Mouse (Mus musculus): ENCODE measurements at regions not wholly inside any gene's neighbourhood (a gene's known extent, or its start where the extent isn't known, plus 50 kb on each side); places are given as distances from the start of the nearest gene placed in this dataset.

- Histone ChIP-seq H3K4me1 (replicated peaks; ENCODE audit: low read depth, low read length) (no peaks in the 10 kb centered on the region), H3K4me3 (replicated peaks; ENCODE audit: low read length) (no peak overlapping the region), H3K27me3 (ENCODE audit: insufficient read depth, low read length) (no peaks in the 10 kb centered on the region), H3K9me3 (ENCODE audit: low read length) (0 out of 2 replicates have a peak, but pooled peaks cover 4% of the 10 kb centered on the region), H3K36me3 (ENCODE audit: insufficient read depth, low read length) (no peaks in the 10 kb centered on the region)
- TF ChIP-seq CTCF (conservative IDR thresholded peaks at IDR 0.05; ENCODE audit: low read length) (no peak), POU5F1 (IDR thresholded peaks at IDR 0.05; ENCODE audit: borderline replicate concordance, low read length) (no peak), NANOG (IDR thresholded peaks at IDR 0.05; ENCODE audit: borderline replicate concordance, low read length) (no peak)
Observed at GRCm38 (mm10) chr2:61361394-61361793, 217.0 kb upstream of the Tank start.

- Histone ChIP-seq H3K27me3 (ENCODE audit: insufficient read depth, low read length) (no peaks in the 10 kb centered on the region), H3K4me3 (replicated peaks; ENCODE audit: low read length) (no peak overlapping the region), H3K36me3 (ENCODE audit: insufficient read depth, low read length) (no peaks in the 10 kb centered on the region), H3K9me3 (ENCODE audit: low read length) (0 out of 2 replicates have a peak, but pooled peaks cover 4% of the 10 kb centered on the region), H3K4me1 (replicated peaks; ENCODE audit: low read depth, low read length) (no peaks in the 10 kb centered on the region)
- TF ChIP-seq NANOG (IDR thresholded peaks at IDR 0.05; ENCODE audit: borderline replicate concordance, low read length) (no peak), CTCF (conservative IDR thresholded peaks at IDR 0.05; ENCODE audit: low read length) (no peak), POU5F1 (IDR thresholded peaks at IDR 0.05; ENCODE audit: borderline replicate concordance, low read length) (no peak)
Observed at GRCm38 (mm10) chr2:61354104-61354503, 224.3 kb upstream of the Tank start.

DNA sequence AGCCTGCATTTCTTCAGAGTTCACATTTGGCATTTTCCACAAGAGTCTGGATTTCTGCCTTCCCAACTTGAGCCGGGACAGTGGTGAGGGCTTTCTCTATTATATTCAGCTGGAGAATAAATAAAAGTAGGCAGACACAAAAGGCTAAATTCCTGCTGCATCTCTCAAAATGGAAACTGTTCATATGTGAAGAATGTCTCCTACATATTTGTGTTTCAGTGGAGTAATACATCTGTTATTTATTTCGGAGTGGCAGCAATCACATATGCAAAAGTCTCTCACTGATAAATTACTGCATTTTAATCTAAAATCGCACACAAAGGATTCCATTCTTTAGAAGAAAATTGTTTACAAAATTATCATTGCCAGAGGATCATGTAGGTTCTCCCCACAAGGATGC is 230.9 kb upstream of the Tank start:
- no peak overlapping the region for H3K4me3 ChIP-seq (replicated peaks; ENCODE audit: low read length)
- H3K9me3 ChIP-seq (ENCODE audit: low read length) = no peaks in the 10 kb centered on the region
- H3K36me3 ChIP-seq (ENCODE audit: insufficient read depth, low read length) = no peaks in the 10 kb centered on the region
- TF ChIP-seq CTCF (conservative IDR thresholded peaks at IDR 0.05; ENCODE audit: low read length) (no peak), POU5F1 (IDR thresholded peaks at IDR 0.05; ENCODE audit: borderline replicate concordance, low read length) (no peak), NANOG (IDR thresholded peaks at IDR 0.05; ENCODE audit: borderline replicate concordance, low read length) (no peak)
- H3K27me3 ChIP-seq (ENCODE audit: insufficient read depth, low read length) = no peaks in the 10 kb centered on the region
- peaks cover 4% of the 10 kb centered on the region; the same call in 1 of the 2 replicates for H3K4me1 ChIP-seq (replicated peaks; ENCODE audit: low read depth, low read length)

DNA sequence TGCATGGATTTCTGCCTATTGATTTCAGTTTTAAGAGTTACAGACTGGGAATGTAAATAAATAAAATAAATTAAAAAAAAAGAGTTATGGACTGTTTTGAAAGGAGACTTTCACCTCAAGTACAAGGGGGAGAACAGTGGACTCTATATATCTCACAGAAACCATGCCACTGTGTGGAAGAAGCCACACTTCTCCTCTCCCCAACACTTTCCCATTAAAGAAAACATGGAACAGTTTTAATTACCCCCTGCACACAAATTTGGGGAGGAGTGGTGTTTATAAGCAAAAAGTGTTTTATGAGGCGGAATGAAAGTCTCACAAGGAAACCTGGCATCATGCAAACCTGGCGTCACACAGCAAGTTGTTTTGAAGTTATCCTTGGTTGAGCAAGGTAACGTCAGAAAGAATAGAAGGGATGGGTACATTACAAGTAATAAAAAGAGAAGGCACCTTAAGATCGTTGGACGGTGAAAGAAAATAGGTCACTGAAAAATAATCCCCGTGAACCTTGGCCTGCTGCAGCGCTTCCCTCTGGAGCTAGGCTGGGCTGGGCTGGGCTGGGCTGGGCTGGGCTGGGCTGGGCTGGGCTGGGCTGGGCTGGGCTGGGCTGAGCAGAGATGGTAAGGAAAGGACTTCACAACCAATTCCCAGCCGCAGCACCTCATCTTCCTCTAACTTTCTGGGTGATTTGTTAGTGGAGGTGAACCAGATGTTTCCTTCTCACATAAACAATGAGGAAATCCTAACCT is 232.2 kb upstream of the Tank start:
- no peaks in the 10 kb centered on the region for H3K27me3 ChIP-seq (ENCODE audit: insufficient read depth, low read length)
- no peaks in the 10 kb centered on the region for H3K36me3 ChIP-seq (ENCODE audit: insufficient read depth, low read length)
- peaks cover 14% of the 10 kb centered on the region for H3K4me1 ChIP-seq (replicated peaks; ENCODE audit: low read depth, low read length)
- no peak overlapping the region for H3K4me3 ChIP-seq (replicated peaks; ENCODE audit: low read length)
- no peaks in the 10 kb centered on the region for H3K9me3 ChIP-seq (ENCODE audit: low read length)
- no peak for TF ChIP-seq POU5F1 (IDR thresholded peaks at IDR 0.05; ENCODE audit: borderline replicate concordance, low read length)
- no peak for TF ChIP-seq NANOG (IDR thresholded peaks at IDR 0.05; ENCODE audit: borderline replicate concordance, low read length)
- TF ChIP-seq CTCF (conservative IDR thresholded peaks at IDR 0.05; ENCODE audit: low read length) = no peak

GRCm38 (mm10) chr2:61345311-61345710 is 233.1 kb upstream of the Tank start:
- Histone ChIP-seq H3K27me3 (ENCODE audit: insufficient read depth, low read length) (no peaks in the 10 kb centered on the region), H3K9me3 (ENCODE audit: low read length) (no peaks in the 10 kb centered on the region), H3K4me3 (replicated peaks; ENCODE audit: low read length) (no peak overlapping the region), H3K36me3 (ENCODE audit: insufficient read depth, low read length) (no peaks in the 10 kb centered on the region), H3K4me1 (replicated peaks; ENCODE audit: low read depth, low read length) (peaks cover 17% of the 10 kb centered on the region)
- TF ChIP-seq CTCF (conservative IDR thresholded peaks at IDR 0.05; ENCODE audit: low read length) (no peak), NANOG (IDR thresholded peaks at IDR 0.05; ENCODE audit: borderline replicate concordance, low read length) (no peak), POU5F1 (IDR thresholded peaks at IDR 0.05; ENCODE audit: borderline replicate concordance, low read length) (no peak)

DNA sequence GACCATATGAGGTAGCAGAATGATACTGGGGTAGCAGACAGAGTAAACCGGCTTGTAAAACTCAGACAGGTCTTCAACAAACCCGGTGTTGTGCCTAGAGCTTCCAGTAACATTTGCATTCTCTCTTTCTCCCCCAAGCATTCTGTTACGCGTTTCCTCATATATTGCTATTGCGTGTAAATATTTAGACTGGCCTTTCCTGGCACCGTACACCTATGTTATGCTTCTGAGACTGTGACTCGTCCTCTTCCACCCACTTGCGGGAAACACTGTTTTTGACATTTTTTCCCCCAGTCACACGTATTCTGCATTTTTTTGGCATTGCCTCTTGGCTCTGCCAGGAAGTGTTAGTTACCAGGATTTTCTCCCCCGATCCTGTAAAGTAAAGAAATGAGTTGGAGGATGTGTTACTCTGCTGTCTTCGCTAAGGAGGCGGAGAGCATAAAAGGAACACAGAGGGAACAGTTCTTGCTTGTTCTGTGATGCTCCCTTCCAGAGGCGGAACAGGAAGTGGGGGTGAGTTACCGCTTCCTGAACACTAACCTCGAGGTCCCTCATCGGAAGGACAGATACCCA is 233.7 kb upstream of the Tank start:
- H3K9me3 ChIP-seq (ENCODE audit: low read length) = no peaks in the 10 kb centered on the region
- no peak for TF ChIP-seq POU5F1 (IDR thresholded peaks at IDR 0.05; ENCODE audit: borderline replicate concordance, low read length)
- TF ChIP-seq NANOG (IDR thresholded peaks at IDR 0.05; ENCODE audit: borderline replicate concordance, low read length) = no peak
- TF ChIP-seq CTCF (conservative IDR thresholded peaks at IDR 0.05; ENCODE audit: low read length) = no peak
- no peaks in the 10 kb centered on the region for H3K36me3 ChIP-seq (ENCODE audit: insufficient read depth, low read length)
- no peaks in the 10 kb centered on the region for H3K27me3 ChIP-seq (ENCODE audit: insufficient read depth, low read length)
- peaks cover 17% of the 10 kb centered on the region for H3K4me1 ChIP-seq (replicated peaks; ENCODE audit: low read depth, low read length)
- H3K4me3 ChIP-seq (replicated peaks; ENCODE audit: low read length) = no peak overlapping the region

DNA sequence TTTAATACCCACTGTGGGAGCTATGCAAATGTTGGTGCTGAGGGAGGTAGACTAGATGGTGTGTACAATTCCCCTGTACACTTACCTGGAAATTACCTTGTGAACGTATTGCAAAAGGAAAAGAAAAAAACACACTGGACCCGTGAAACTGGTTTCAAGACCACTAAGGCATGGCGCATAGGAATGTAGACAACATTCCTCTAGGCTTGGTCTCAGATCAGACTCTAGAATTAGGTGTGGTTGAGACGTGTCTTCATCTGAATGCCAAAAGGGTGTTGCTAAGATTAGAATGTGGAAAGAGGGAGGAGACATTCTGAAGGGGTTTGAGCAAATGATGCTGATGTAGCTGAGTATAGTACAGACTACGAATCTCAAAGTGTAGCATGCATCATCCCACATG is 237.1 kb upstream of the Tank start:
- TF ChIP-seq CTCF (conservative IDR thresholded peaks at IDR 0.05; ENCODE audit: low read length) (no peak), NANOG (IDR thresholded peaks at IDR 0.05; ENCODE audit: borderline replicate concordance, low read length) (no peak), POU5F1 (IDR thresholded peaks at IDR 0.05; ENCODE audit: borderline replicate concordance, low read length) (no peak)
- H3K4me3 ChIP-seq (replicated peaks; ENCODE audit: low read length) = no peak overlapping the region
- H3K4me1 ChIP-seq (replicated peaks; ENCODE audit: low read depth, low read length) = peaks cover 17% of the 10 kb centered on the region
- peaks cover 24% of the 10 kb centered on the region for H3K9me3 ChIP-seq (ENCODE audit: low read length)
- no peaks in the 10 kb centered on the region for H3K36me3 ChIP-seq (ENCODE audit: insufficient read depth, low read length)
- H3K27me3 ChIP-seq (ENCODE audit: insufficient read depth, low read length) = no peaks in the 10 kb centered on the region

- Histone ChIP-seq H3K9me3 (ENCODE audit: low read length) (no peaks in the 10 kb centered on the region), H3K4me1 (replicated peaks; ENCODE audit: low read depth, low read length) (no peaks in the 10 kb centered on the region), H3K27me3 (ENCODE audit: insufficient read depth, low read length) (no peaks in the 10 kb centered on the region), H3K36me3 (ENCODE audit: insufficient read depth, low read length) (no peaks in the 10 kb centered on the region), H3K4me3 (replicated peaks; ENCODE audit: low read length) (no peak overlapping the region)
- no peak for TF ChIP-seq CTCF (conservative IDR thresholded peaks at IDR 0.05; ENCODE audit: low read length)
- no peak for TF ChIP-seq NANOG (IDR thresholded peaks at IDR 0.05; ENCODE audit: borderline replicate concordance, low read length)
- no peak for TF ChIP-seq POU5F1 (IDR thresholded peaks at IDR 0.05; ENCODE audit: borderline replicate concordance, low read length)
Observed at GRCm38 (mm10) chr2:61319226-61319625, 259.2 kb upstream of the Tank start.
